Mouse (Mus musculus) small intestine, adult 2 months (tissue): ENCODE measurements around the gene Xxylt1.

Source experiments
- CTCF ChIP-seq: fragments of 200-500 bp; IDR thresholded peaks from 2 replicates; pipeline ENCODE4 v1.5.1; 2012; ENCODE audit warnings: low read depth, mild to moderate bottlenecking, control low read depth, inconsistent platforms, low read length, moderate library complexity, mixed read lengths; ENCODE audit not compliant: insufficient replicate concordance, insufficient read length; ENCODE audit errors: extremely low read depth
- POLR2A ChIP-seq: fragments of 200-500 bp; IDR thresholded peaks from 2 replicates; pipeline ENCODE4 v1.6.1; 2012; ENCODE audit warnings: low read depth, mild to moderate bottlenecking, control low read depth, inconsistent platforms, low read length, moderate library complexity

GRCm38 (mm10) chr16:30990661-30991060 is 90.6 kb downstream of the Xxylt1 start:
- TF ChIP-seq POLR2A (no peak), CTCF (no peak)
